Mouse (Mus musculus) neural tube, embryonic 11.5 days (tissue): ENCODE results near the gene Sclt1. TPM values are rescaled to one million over a fixed set of nuclear protein-coding genes. Genes with fewer than 3 reads are reported as not detected.

Experiments used
- ATAC-seq: fragments of 200-750 bp; cut with Nextera tagmentation; 2 replicates; pipeline ENCODE4 v1.8.0; 2017; ENCODE audit warnings: moderate number of reproducible peaks, mild to moderate bottlenecking, moderate TSS enrichment, moderate library complexity; ENCODE audit not compliant: insufficient read depth, low FRiP score, low TSS enrichment
- DNase-seq: peaks from one replicate; pipeline ENCODE4 v3.0.0-alpha.2; 2015; ENCODE audit warnings: low spot score
- H3K27ac ChIP-seq: fragments of 300-500 bp; sonication (generic); 2 replicates; pipeline ENCODE4 v1.5.1; 2014; ENCODE audit warnings: low read depth, mild to moderate bottlenecking, low read length
- H3K27me3 ChIP-seq: fragments of 300-500 bp; sonication (generic); 2 replicates; pipeline ENCODE4 v1.6.1; 2014; ENCODE audit warnings: mild to moderate bottlenecking, low read length, mixed read lengths; ENCODE audit not compliant: control insufficient read depth, insufficient read depth
- H3K36me3 ChIP-seq: fragments of 300-500 bp; sonication (generic); 2 replicates; pipeline ENCODE4 v1.6.1; 2014; ENCODE audit warnings: mild to moderate bottlenecking, low read length, moderate library complexity, mixed read lengths; ENCODE audit not compliant: control insufficient read depth, insufficient read depth
- H3K4me1 ChIP-seq: fragments of 300-500 bp; sonication (generic); 2 replicates; pipeline ENCODE4 v1.6.1; 2014; ENCODE audit warnings: low read length, mixed read lengths; ENCODE audit not compliant: control insufficient read depth, insufficient read depth
- H3K4me2 ChIP-seq: fragments of 300-500 bp; sonication (generic); 2 replicates; pipeline ENCODE4 v1.6.1; 2014; ENCODE audit warnings: low read depth, mild to moderate bottlenecking, moderate library complexity
- H3K4me3 ChIP-seq: fragments of 300-500 bp; sonication (generic); 2 replicates; pipeline ENCODE4 v1.5.1; 2014; ENCODE audit warnings: low read depth, low read length
- H3K9ac ChIP-seq: fragments of 300-500 bp; sonication (generic); 2 replicates; pipeline ENCODE4 v1.6.1; 2014; ENCODE audit warnings: mild to moderate bottlenecking, low read length
- H3K9me3 ChIP-seq: fragments of 300-500 bp; sonication (generic); 2 replicates; pipeline ENCODE4 v1.6.1; 2016; ENCODE audit warnings: low read length; ENCODE audit not compliant: control insufficient read depth
- WGBS: fragments of 180-500 bp; shearing (Covaris S2); extraction: QIAGEN DNeasy Blood & Tissue Kit; methylation state at CpG from one replicate; pipeline ENCODE4 v1.1.7; 2014; 5-methylcytosine and 5-hydroxymethylcytosine counted together
- polyA plus RNA-seq: library from polyadenylated mRNA; unstranded; fragments of >200 nt; fragmentation: Nextera tagmentation; extraction: Ambion mirVana; gene quantifications from 2 replicates; pipeline ENCODE4 v1.2.1, GENCODE M21; 2014

Sclt1 gene
- polyA plus RNA-seq, 1 experiment from 2014 or later: 23.6 TPM

- Histone ChIP-seq H3K36me3 (peaks cover 14% of the 10 kb centered on the region), H3K4me2 (no peak overlapping the region), H3K4me1 (no peaks in the 10 kb centered on the region), H3K9me3 (no peaks in the 10 kb centered on the region), H3K4me3 (no peak overlapping the region), H3K27me3 (no peaks in the 10 kb centered on the region), H3K9ac (no peak overlapping the region), H3K27ac (no peak overlapping the region)
- WGBS: 90% methylated on average over 9 of the region's 9 CpGs
- DNase-seq (no peak), ATAC-seq (no peak)
These were observed 128.6 kb downstream of the Sclt1 start for GRCm38 (mm10) chr3:41613706-41614105.

GRCm38 (mm10) chr3:41612211-41612610 lies 130.1 kb downstream of the Sclt1 start:
- ATAC-seq: no peak
- Histone ChIP-seq H3K4me1 (no peaks in the 10 kb centered on the region), H3K27ac (no peak overlapping the region), H3K27me3 (no peaks in the 10 kb centered on the region), H3K9me3 (no peaks in the 10 kb centered on the region), H3K9ac (no peak overlapping the region), H3K4me3 (no peak overlapping the region), H3K36me3 (peaks cover 14% of the 10 kb centered on the region), H3K4me2 (no peak overlapping the region)
- DNase-seq: no peak
- WGBS: 97% methylated on average over 3 of the region's 3 CpGs

GRCm38 (mm10) chr3:41609071-41609470 lies 133.2 kb downstream of the Sclt1 start:
- Histone ChIP-seq H3K36me3 (peaks cover 17% of the 10 kb centered on the region), H3K27ac (no peak overlapping the region), H3K9ac (no peak overlapping the region), H3K4me2 (no peak overlapping the region), H3K4me1 (no peaks in the 10 kb centered on the region), H3K9me3 (no peaks in the 10 kb centered on the region), H3K27me3 (no peaks in the 10 kb centered on the region), H3K4me3 (no peak overlapping the region)
- 92% methylated on average over 5 of the region's 5 CpGs for WGBS
- DNase-seq: no peak
- no peak for ATAC-seq

GRCm38 (mm10) chr3:41607467-41607866 lies 134.8 kb downstream of the Sclt1 start:
- Histone ChIP-seq H3K36me3 (peaks cover 13% of the 10 kb centered on the region), H3K4me2 (no peak overlapping the region), H3K9me3 (no peaks in the 10 kb centered on the region), H3K9ac (no peak overlapping the region), H3K4me1 (no peaks in the 10 kb centered on the region), H3K4me3 (no peak overlapping the region), H3K27ac (no peak overlapping the region), H3K27me3 (no peaks in the 10 kb centered on the region)
- ATAC-seq: no peak
- 93% methylated on average over 8 of the region's 8 CpGs for WGBS
- peak; percentile 4 for DNase-seq

- DNase-seq (peak; percentile 3), ATAC-seq (no peak)
- 97% methylated on average over 9 of the region's 9 CpGs for WGBS
- Histone ChIP-seq H3K36me3 (peaks cover 13% of the 10 kb centered on the region), H3K4me3 (no peak overlapping the region), H3K4me1 (no peaks in the 10 kb centered on the region), H3K9me3 (no peaks in the 10 kb centered on the region), H3K27me3 (no peaks in the 10 kb centered on the region), H3K27ac (no peak overlapping the region), H3K9ac (no peak overlapping the region), H3K4me2 (no peak overlapping the region)
These were observed 135.3 kb downstream of the Sclt1 start for GRCm38 (mm10) chr3:41607050-41607449.

- 88% methylated on average over 4 of the region's 4 CpGs for WGBS
- no peak overlapping the region for H3K4me3 ChIP-seq
- H3K36me3 ChIP-seq: peaks cover 8% of the 10 kb centered on the region
These were observed 136.0 kb downstream of the Sclt1 start for GRCm38 (mm10) chr3:41606330-41606664.

GRCm38 (mm10) chr3:41605601-41606329 lies 136.5 kb downstream of the Sclt1 start:
- H3K36me3 ChIP-seq: peaks cover 8% of the 10 kb centered on the region
- H3K27ac ChIP-seq: no peak overlapping the region
- no peak overlapping the region for H3K4me3 ChIP-seq
- DNase-seq (peak; percentile 11), ATAC-seq (no peak)
- no peaks in the 10 kb centered on the region for H3K27me3 ChIP-seq
- WGBS: 87% methylated on average over 13 of the region's 13 CpGs
- no peak overlapping the region for H3K9ac ChIP-seq
- no peak overlapping the region for H3K4me2 ChIP-seq
- H3K9me3 ChIP-seq: no peaks in the 10 kb centered on the region
- H3K4me1 ChIP-seq: no peaks in the 10 kb centered on the region

More at GRCm38 (mm10) chr3:41606330-41606664, 136.0 kb downstream of the Sclt1 start:
- no peaks in the 10 kb centered on the region for H3K27me3 ChIP-seq
- H3K4me2 ChIP-seq: no peak overlapping the region
- H3K27ac ChIP-seq: no peak overlapping the region
- no peak overlapping the region for H3K9ac ChIP-seq
- H3K9me3 ChIP-seq: no peaks in the 10 kb centered on the region
- H3K4me1 ChIP-seq: no peaks in the 10 kb centered on the region
- DNase-seq: peak; percentile 9
- ATAC-seq: no peak

- no peaks in the 10 kb centered on the region for H3K9me3 ChIP-seq
- no peaks in the 10 kb centered on the region for H3K4me1 ChIP-seq
- H3K27me3 ChIP-seq: no peaks in the 10 kb centered on the region
- no peak overlapping the region for H3K27ac ChIP-seq
- peaks cover 5% of the 10 kb centered on the region; the same call in 1 of the 2 replicates for H3K36me3 ChIP-seq
- ATAC-seq (no peak), DNase-seq (peak; percentile 0)
- no peak overlapping the region for H3K4me2 ChIP-seq
- no peak overlapping the region for H3K9ac ChIP-seq
- no peak overlapping the region for H3K4me3 ChIP-seq
- WGBS: 93% methylated on average over 12 of the region's 12 CpGs
These were observed 137.5 kb downstream of the Sclt1 start for GRCm38 (mm10) chr3:41604629-41605321.
